Mouse (Mus musculus) central nervous system, embryonic 18 days (tissue): ENCODE measurements around the gene Hist1h4c. TPM values are rescaled to one million over a fixed set of nuclear protein-coding genes. Genes with fewer than 3 reads are reported as not detected.

Experiments used
- polyA plus RNA-seq: library from polyadenylated mRNA; depleted of rRNA; stranded (reverse); fragments of >200 nt; gene quantifications from 2 replicates; pipeline ENCODE4 v1.2.3, GENCODE M21; 2012; rRNA removed

Hist1h4c gene
- polyA plus RNA-seq: 2.6 and 3.4 TPM in 2 replicates

DNA sequence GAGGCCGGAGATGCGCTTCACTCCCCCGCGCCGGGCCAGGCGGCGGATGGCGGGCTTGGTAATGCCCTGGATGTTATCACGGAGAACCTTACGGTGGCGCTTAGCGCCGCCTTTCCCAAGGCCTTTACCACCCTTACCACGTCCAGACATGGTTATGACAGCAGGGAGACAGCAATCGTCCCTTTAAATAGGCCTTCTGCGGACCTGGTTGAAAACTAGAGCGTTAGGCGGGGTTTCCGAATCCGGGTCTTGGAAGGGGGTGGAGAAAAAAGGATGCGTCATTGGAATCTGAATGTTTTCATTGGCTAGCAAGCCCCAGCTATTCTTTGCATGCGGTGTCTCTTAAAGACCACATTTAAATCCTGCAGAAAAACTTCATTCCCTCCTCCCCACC is at the start of gene Hist1h4c:
Gene Hist1h4c, minus strand, starts transcription at position 155 of the 394 bp plus-strand sequence.

DNA sequence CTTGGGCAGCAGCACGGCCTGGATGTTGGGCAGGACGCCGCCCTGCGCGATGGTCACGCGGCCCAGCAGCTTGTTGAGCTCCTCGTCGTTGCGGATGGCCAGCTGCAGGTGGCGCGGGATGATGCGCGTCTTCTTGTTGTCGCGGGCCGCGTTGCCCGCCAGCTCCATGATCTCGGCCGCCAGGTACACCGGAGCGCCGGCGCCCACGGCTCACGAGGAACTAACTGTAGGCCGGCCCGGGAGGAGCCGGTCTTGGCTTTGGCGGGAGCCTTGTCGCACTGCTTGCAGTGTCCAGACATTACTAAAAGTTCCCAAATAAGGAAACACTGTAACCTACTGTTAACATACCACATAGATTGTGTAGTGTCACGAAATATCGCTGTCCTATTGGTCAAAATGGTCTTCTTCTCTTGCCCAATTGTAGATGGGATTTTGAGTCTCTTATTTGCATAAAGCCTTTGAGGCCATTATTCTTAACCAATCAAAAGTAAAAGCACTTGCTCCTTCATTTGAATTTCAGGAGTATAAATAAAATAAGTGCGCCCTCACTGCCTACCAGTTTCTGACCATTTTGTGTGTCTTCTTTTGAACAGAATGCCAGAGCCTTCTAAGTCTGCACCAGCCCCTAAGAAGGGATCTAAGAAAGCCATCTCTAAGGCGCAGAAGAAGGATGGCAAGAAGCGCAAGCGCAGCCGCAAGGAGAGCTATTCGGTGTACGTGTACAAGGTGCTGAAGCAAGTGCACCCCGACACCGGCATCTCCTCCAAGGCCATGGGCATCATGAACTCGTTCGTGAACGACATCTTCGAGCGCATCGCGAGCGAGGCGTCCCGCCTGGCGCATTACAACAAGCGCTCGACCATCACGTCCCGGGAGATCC is 48.2 kb upstream of the Hist1h4c start, which contains the start of gene Hist1h2bb:
Gene Hist1h2bb, plus strand, starts transcription at position 534 of the 880 bp plus-strand sequence.

DNA sequence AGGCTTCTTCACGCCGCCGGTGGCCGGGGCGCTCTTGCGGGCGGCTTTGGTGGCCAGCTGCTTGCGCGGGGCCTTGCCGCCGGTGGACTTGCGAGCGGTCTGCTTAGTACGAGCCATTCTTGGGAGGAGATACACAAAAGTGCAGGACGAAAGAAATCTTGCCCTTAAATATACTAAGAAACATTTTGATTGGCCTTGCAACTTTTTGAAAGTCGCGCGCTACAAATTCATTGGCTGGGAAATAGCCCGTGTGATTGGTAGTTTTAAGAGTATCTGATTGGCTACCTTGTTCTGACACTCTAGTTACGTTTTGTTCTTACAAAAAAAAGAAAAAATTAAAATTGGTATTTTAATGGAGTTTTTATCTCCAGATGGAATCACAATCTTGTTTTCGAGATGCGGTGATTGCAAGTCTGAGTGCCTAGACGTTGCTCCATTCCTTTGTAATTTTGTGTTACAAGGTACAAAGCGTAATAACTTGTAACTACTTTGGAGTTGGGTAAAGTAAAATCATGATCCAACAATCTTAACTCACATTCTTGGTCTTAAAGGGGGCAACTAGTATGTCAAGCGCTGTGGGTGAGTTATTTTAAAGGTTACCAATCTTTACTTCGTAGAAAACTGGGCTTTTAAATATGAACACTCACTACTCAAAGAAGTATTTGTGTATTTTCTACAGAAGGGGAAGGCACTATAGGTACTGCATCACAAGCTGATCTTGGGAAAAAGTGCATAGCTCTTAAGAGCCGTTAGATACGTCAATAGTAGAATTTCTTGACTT is 47.3 kb upstream of the Hist1h4c start, which contains the start of gene Hist1h3c:
Gene Hist1h3c, minus strand, starts transcription at position 222 of the 781 bp plus-strand sequence.

DNA sequence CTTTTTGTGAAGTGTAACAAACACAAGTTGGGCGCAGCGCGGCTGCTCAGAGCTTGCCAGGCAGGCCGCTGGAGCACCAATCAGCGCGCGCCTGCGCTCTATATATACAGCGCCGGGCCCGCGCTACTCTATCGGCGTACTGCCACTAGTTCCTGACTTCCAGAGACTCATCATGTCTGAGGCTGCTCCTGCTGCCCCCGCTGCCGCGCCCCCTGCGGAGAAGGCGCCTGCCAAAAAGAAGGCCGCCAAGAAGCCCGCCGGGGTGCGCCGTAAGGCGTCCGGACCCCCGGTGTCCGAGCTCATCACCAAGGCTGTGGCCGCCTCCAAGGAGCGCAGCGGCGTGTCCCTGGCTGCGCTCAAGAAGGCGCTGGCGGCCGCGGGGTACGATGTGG is 40.4 kb upstream of the Hist1h4c start, which contains the start of gene Hist1h1c:
Gene Hist1h1c, plus strand, starts transcription at position 132 of the 392 bp plus-strand sequence.

DNA sequence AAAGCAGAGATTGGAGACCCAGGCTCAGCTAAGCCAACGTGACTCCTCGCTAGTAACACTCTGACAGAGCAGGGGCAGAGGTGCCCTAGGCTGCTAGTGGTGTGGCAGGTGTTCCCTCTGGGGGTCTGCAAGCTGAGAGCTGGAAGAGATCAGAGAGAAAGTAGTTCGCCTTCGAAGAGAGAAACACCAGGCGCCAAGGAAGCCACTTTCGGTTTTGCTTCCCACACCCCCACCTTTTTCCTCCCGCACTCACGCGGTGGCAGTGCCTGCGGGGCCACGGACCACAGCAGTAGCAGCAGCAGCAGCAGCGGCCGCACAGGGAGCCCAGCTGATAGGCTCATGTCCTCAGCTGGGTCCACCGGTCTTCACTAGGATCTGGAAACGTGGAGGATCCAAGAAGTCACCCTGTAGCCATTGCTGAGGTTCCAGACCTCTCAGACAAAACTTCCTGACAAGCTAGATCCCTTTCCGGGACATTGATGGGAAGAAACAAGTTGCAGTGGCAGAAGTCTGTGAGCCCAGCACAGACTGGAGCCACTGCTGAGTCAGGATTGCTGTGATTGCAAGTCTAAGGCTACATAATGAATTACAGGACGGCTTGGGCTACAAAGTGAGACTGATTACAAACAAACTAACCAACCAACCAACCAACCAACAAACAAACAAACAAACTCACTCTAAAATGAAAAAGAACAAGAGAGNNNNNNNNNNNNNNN is 12.3 kb upstream of the Hist1h4c start, which contains the start of gene Hfe:
Gene Hfe, minus strand, starts transcription at position 481 of the 716 bp plus-strand sequence.

DNA sequence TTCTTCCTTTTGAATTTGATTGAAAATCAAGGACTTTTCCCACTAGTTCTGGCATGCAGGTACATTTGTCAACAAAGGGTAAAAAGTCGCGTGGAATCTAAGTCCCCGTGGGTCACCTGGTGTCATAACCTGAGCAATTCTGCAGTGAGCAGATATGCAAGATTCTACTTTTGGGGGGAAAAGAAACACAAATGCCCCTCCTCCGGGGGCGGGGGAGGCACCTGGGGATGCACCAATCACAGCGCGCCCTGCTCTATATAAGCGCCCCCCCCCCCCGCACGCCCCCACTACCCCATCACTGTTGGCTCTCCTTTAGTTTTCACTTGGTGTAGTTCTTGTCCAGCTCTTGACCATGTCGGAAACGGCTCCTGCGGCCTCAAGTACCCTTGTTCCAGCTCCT is 2.7 kb downstream of the Hist1h4c start, which contains the start of gene Hist1h1t:
Gene Hist1h1t, plus strand, starts transcription at position 301 of the 400 bp plus-strand sequence.

DNA sequence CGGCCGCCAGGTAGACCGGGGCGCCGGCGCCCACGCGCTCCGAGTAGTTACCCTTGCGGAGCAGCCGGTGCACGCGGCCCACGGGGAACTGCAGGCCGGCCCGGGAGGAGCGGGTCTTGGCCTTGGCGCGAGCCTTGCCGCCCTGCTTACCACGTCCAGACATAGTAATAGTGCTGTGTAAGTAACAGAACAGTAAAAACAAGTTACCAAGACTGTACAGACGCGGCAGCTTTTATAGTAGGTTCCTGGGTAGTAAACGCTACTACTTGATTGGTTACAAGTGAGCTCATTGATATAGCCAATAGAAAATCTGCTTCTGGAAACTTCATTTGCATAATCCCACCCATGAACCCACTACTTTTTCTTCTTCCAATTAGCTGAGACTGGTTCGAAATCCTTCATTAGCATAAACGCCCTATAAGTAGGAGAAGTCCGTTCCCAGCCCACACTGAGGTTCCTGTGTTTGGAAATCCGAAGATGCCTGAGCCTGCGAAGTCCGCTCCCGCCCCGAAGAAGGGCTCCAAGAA is 14.4 kb downstream of the Hist1h4c start, which contains the start of the genes Hist1h2ac and Hist1h2bc:
Gene Hist1h2ac, minus strand, starts transcription at position 194 of the 527 bp plus-strand sequence.
Gene Hist1h2bc, plus strand, starts transcription at position 445 of the 527 bp plus-strand sequence.

Other genes with a start within 250 kb of the Hist1h4c start
- 0.09 and 0.12 TPM in 2 replicates for gene Btn1a1, start 232.6 kb downstream of the Hist1h4c start, polyA plus RNA-seq
- gene Btn2a2, start 209.6 kb downstream of the Hist1h4c start, polyA plus RNA-seq: 0.06 and 0.07 TPM in 2 replicates
- 10.2 and 10.6 TPM in 2 replicates for gene Hist1h4h, start 167.4 kb downstream of the Hist1h4c start, polyA plus RNA-seq
- 47.4 and 62.7 TPM in 2 replicates for gene Hist1h2af, start 164.5 kb downstream of the Hist1h4c start, polyA plus RNA-seq
- gene Hist1h3g, start 163.0 kb downstream of the Hist1h4c start, polyA plus RNA-seq: 2.2 and 4.8 TPM in 2 replicates
- gene Hist1h2bh, start 155.1 kb downstream of the Hist1h4c start, polyA plus RNA-seq: 0.52 and 0.80 TPM in 2 replicates
- 0.48 and 0.52 TPM in 2 replicates for gene Hist1h3f, start 154.4 kb downstream of the Hist1h4c start, polyA plus RNA-seq
- gene Hist1h4f, start 146.8 kb downstream of the Hist1h4c start, polyA plus RNA-seq: 4.7 and 5.8 TPM in 2 replicates
- 0.14 and 0.15 TPM in 2 replicates for gene Hist1h1d, start 145.2 kb downstream of the Hist1h4c start, polyA plus RNA-seq
- gene Hist1h3e, start 136.1 kb downstream of the Hist1h4c start, polyA plus RNA-seq: 5.6 and 7.2 TPM in 2 replicates
- gene Hist1h2ae, start 127.2 kb downstream of the Hist1h4c start, polyA plus RNA-seq: 4.4 and 4.5 TPM in 2 replicates
- gene Hist1h2bg, start 127.1 kb downstream of the Hist1h4c start, polyA plus RNA-seq: 7.1 and 9.6 TPM in 2 replicates
- 2.3 and 2.6 TPM in 2 replicates for gene Hist1h2bf, start 124.3 kb downstream of the Hist1h4c start, polyA plus RNA-seq
- 1.6 and 1.8 TPM in 2 replicates for gene Hist1h2ad, start 124.1 kb downstream of the Hist1h4c start, polyA plus RNA-seq
- gene Hist1h3d, start 122.7 kb downstream of the Hist1h4c start, polyA plus RNA-seq: 4.3 and 5.6 TPM in 2 replicates
- 1.9 and 2.8 TPM in 2 replicates for gene Hist1h4d, start 116.9 kb downstream of the Hist1h4c start, polyA plus RNA-seq
- 1.2 and 1.5 TPM in 2 replicates for gene Hist1h2be, start 77.3 kb downstream of the Hist1h4c start, polyA plus RNA-seq
- gene Hist1h1e, start 75.9 kb downstream of the Hist1h4c start, polyA plus RNA-seq: 1.8 and 1.9 TPM in 2 replicates
- 0.62 and 0.67 TPM in 2 replicates for gene Hist1h2ac, start 14.5 kb downstream of the Hist1h4c start, polyA plus RNA-seq
- gene Hist1h2bc, start 14.3 kb downstream of the Hist1h4c start, polyA plus RNA-seq: 32.4 and 40.3 TPM in 2 replicates
- gene Hist1h1t, start 2.6 kb downstream of the Hist1h4c start, polyA plus RNA-seq: not detected in 2 replicates
- 1.5 and 2.0 TPM in 2 replicates for gene Hfe, start 12.4 kb upstream of the Hist1h4c start, polyA plus RNA-seq
- gene Hist1h1c, start 40.4 kb upstream of the Hist1h4c start, polyA plus RNA-seq: 12.8 and 15.6 TPM in 2 replicates
- 3.9 and 4.1 TPM in 2 replicates for gene Hist1h3c, start 47.1 kb upstream of the Hist1h4c start, polyA plus RNA-seq
- gene Hist1h2bb, start 48.3 kb upstream of the Hist1h4c start, polyA plus RNA-seq: 1.9 and 2.7 TPM in 2 replicates
- 6.3 and 6.8 TPM in 2 replicates for gene Hist1h2ab, start 52.7 kb upstream of the Hist1h4c start, polyA plus RNA-seq
- 7.5 and 8.8 TPM in 2 replicates for gene Hist1h3b, start 53.8 kb upstream of the Hist1h4c start, polyA plus RNA-seq
- gene Hist1h4b, start 58.6 kb upstream of the Hist1h4c start, polyA plus RNA-seq: 4.9 and 7.8 TPM in 2 replicates
- gene Hist1h4a, start 62.8 kb upstream of the Hist1h4c start, polyA plus RNA-seq: 2.3 and 3.4 TPM in 2 replicates
- 5.1 and 5.4 TPM in 2 replicates for gene Hist1h3a, start 63.9 kb upstream of the Hist1h4c start, polyA plus RNA-seq
- gene Hist1h1a, start 65.2 kb upstream of the Hist1h4c start, polyA plus RNA-seq: 0.66 and 1.8 TPM in 2 replicates
- gene Trim38, start 71.5 kb upstream of the Hist1h4c start, polyA plus RNA-seq: 0.04 TPM in 1 of 2 replicates, not detected in the other
- gene Slc17a2, start 108.5 kb upstream of the Hist1h4c start, polyA plus RNA-seq: 0.01 TPM in 1 of 2 replicates, not detected in the other
- gene Slc17a3, start 141.0 kb upstream of the Hist1h4c start, polyA plus RNA-seq: 0.01 and 0.05 TPM in 2 replicates
- 0.03 TPM in 1 of 2 replicates, not detected in the other for gene Slc17a1, start 169.3 kb upstream of the Hist1h4c start, polyA plus RNA-seq
- not detected in 2 replicates for gene Slc17a4, start 216.6 kb upstream of the Hist1h4c start, polyA plus RNA-seq
- gene Hist1h2ba, start 235.7 kb upstream of the Hist1h4c start, polyA plus RNA-seq: not detected in 2 replicates
- gene Hist1h2aa, start 236.0 kb upstream of the Hist1h4c start, polyA plus RNA-seq: not detected in 2 replicates